Mouse (Mus musculus) MEL (cell line): Measurements from ENCODE around the gene Rapgef2.

Source experiments
- CHD1 ChIP-seq: IDR thresholded peaks from 2 replicates; pipeline ENCODE4 v1.6.1; 2012; ENCODE audit warnings: low read depth, mild to moderate bottlenecking, inconsistent platforms, low read length, improper control_type of control experiment
- CHD2 ChIP-seq: IDR thresholded peaks from 2 replicates; pipeline ENCODE4 v1.6.1; 2011; ENCODE audit warnings: low read length, improper control_type of control experiment
- CTCF ChIP-seq, 3 experiments: IDR thresholded peaks in 2 of 3; conservative IDR thresholded peaks in 1 of 3; 2 replicates each; pipeline ENCODE4 v1.5.1; 2011 to 2012; ENCODE audit warnings: low read length in 3 of 3, low read depth in 2 of 3, mild to moderate bottlenecking in 2 of 3, improper control_type of control experiment in 1 of 3, inconsistent platforms in 1 of 3, mixed read lengths in 1 of 3, moderate library complexity in 1 of 3; ENCODE audit not compliant: control insufficient read depth in 1 of 3, insufficient read depth in 1 of 3, poor library complexity in 1 of 3, severe bottlenecking in 1 of 3
- EP300 ChIP-seq, 2 experiments: IDR thresholded peaks; 2 replicates each; pipeline ENCODE4 v1.6.1; 2011; ENCODE audit warnings: improper control_type of control experiment in 2 of 2, low read length in 2 of 2, low read depth in 1 of 2, mild to moderate bottlenecking in 1 of 2
- ETS1 ChIP-seq: IDR thresholded peaks from 2 replicates; pipeline ENCODE4 v1.6.1; 2012; ENCODE audit warnings: low read depth, mild to moderate bottlenecking, inconsistent platforms, low read length, improper control_type of control experiment, moderate library complexity
- POLR2A ChIP-seq, 2 experiments: IDR thresholded peaks; 2 replicates each; pipeline ENCODE4 v1.6.1; 2011 to 2012; ENCODE audit warnings: low read length in 2 of 2, mild to moderate bottlenecking in 2 of 2, control low read depth in 1 of 2, improper control_type of control experiment in 1 of 2, low read depth in 1 of 2, moderate library complexity in 1 of 2; ENCODE audit not compliant: control insufficient read depth in 1 of 2, insufficient read depth in 1 of 2, poor library complexity in 1 of 2
- ZNF384 ChIP-seq: IDR thresholded peaks from 2 replicates; pipeline ENCODE4 v1.6.1; 2012; ENCODE audit warnings: low read depth, mild to moderate bottlenecking, inconsistent platforms, low read length, improper control_type of control experiment

- TF ChIP-seq EP300 (IDR thresholded peaks at IDR 0.05; ENCODE audit: low read depth in 1 of 2, low read length in 2 of 2): peak; percentile 87 to 94
- TF ChIP-seq CHD1: no peak
- peak; percentile 96 for TF ChIP-seq ZNF384
- no peak for TF ChIP-seq CHD2
- peak; percentile 86 for TF ChIP-seq ETS1
- TF ChIP-seq CTCF (IDR thresholded peaks at IDR 0.05 in 2 of 3, conservative IDR thresholded peaks at IDR 0.05 in 1 of 3; ENCODE audit: control insufficient read depth in 1 of 3, insufficient read depth in 1 of 3, low read depth in 2 of 3, low read length in 3 of 3, poor library complexity in 1 of 3, severe bottlenecking in 1 of 3): no peak
- TF ChIP-seq POLR2A (IDR thresholded peaks at IDR 0.05; ENCODE audit: control insufficient read depth in 1 of 2, insufficient read depth in 1 of 2, low read depth in 1 of 2, low read length in 2 of 2, poor library complexity in 1 of 2): no peak
Observed at GRCm38 (mm10) chr3:79061426-79061825, 224.9 kb downstream of the Rapgef2 start.
